Mouse (Mus musculus): ENCODE measurements at regions not wholly inside any gene's neighbourhood (a gene's known extent, or its start where the extent isn't known, plus 50 kb on each side); places are given as distances from the start of the nearest gene placed in this dataset.

GRCm38 (mm10) chr1:194354332-194355120, 263.5 kb upstream of the Plxna2 start:
- H3K9me3 ChIP-seq (replicated peaks) = no peaks in the 10 kb centered on the region
- H3K27ac ChIP-seq = no peak overlapping the region
- H3K27me3 ChIP-seq (ENCODE audit: low read depth, poor library complexity, severe bottlenecking) = no peaks in the 10 kb centered on the region
- WGBS = 36% methylated on average over 1 of the region's 1 CpGs
- H3K4me1 ChIP-seq = no peaks in the 10 kb centered on the region
- no peak overlapping the region for H3K4me3 ChIP-seq
- DNase-seq (ENCODE audit: low spot score) = no peak
- H3K36me3 ChIP-seq = no peaks in the 10 kb centered on the region

GRCm38 (mm10) chr1:194345304-194346033, 272.5 kb upstream of the Plxna2 start:
- WGBS = 63% methylated on average over 3 of the region's 3 CpGs
- H3K27me3 ChIP-seq (ENCODE audit: low read depth, poor library complexity, severe bottlenecking) = no peaks in the 10 kb centered on the region
- H3K36me3 ChIP-seq = no peaks in the 10 kb centered on the region
- H3K4me1 ChIP-seq = peaks cover 5% of the 10 kb centered on the region; the same call in 1 of the 2 replicates
- H3K27ac ChIP-seq = no peak overlapping the region
- no peak overlapping the region for H3K4me3 ChIP-seq
- DNase-seq (ENCODE audit: low spot score) = no peak
- no peaks in the 10 kb centered on the region for H3K9me3 ChIP-seq (replicated peaks)

DNA sequence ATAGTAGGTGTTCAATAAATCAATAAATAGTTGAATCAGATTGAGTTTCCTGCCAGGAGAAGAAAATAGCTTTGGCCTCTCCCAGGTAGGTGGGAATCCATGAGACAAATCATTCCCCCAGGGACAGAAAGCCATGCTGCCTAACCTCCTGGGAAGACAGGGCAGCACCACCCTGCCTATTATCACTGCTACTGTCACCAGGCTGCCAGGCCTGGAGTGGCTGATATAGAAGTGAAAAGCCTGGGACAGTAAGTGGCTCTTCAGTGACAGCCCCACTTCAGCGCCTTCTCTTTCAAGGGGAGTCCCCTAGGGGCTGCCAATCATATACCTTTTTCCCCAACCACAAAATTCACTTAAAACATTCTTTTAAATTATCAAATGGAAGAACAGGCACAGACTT, 275.4 kb upstream of the Plxna2 start:
- H3K9me3 ChIP-seq (replicated peaks) = no peaks in the 10 kb centered on the region
- no peaks in the 10 kb centered on the region for H3K36me3 ChIP-seq
- DNase-seq (ENCODE audit: low spot score) = no peak
- H3K4me1 ChIP-seq = peaks cover 5% of the 10 kb centered on the region; the same call in 1 of the 2 replicates
- no peak overlapping the region for H3K27ac ChIP-seq
- H3K4me3 ChIP-seq = no peak overlapping the region
- H3K27me3 ChIP-seq (ENCODE audit: low read depth, poor library complexity, severe bottlenecking) = no peaks in the 10 kb centered on the region
- 84% methylated on average over 1 of the region's 1 CpGs for WGBS

DNA sequence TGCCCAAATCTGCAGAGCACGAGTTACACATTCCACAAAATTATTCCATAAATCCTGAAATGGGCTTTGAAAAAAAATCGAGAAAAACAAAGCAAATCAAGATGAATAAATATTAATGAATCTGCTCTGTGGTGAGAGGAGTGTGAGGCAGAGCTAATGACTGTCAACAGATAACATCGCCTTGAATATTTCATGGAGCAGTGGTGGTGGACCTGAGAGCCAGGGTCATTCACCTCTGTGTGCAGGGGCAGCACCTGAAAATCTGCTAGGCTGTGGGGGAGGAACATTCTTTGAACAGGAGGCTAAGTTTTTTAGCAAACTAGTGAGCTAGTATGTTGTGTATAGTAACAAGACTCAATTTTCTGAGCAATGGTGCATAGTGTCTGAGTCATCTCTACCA, 276.3 kb upstream of the Plxna2 start:
- Histone ChIP-seq H3K27ac (no peak overlapping the region), H3K36me3 (no peaks in the 10 kb centered on the region), H3K9me3 (replicated peaks) (no peaks in the 10 kb centered on the region), H3K27me3 (ENCODE audit: low read depth, poor library complexity, severe bottlenecking) (no peaks in the 10 kb centered on the region), H3K4me1 (peaks cover 5% of the 10 kb centered on the region; the same call in 1 of the 2 replicates), H3K4me3 (no peak overlapping the region)
- no peak for DNase-seq (ENCODE audit: low spot score)
- WGBS = 66% methylated on average over 3 of the region's 3 CpGs

GRCm38 (mm10) chr1:194334752-194335719, 283.0 kb upstream of the Plxna2 start:
- Histone ChIP-seq H3K27ac (no peak overlapping the region), H3K9me3 (replicated peaks) (no peaks in the 10 kb centered on the region), H3K4me1 (peaks cover 6% of the 10 kb centered on the region; the same call in 1 of the 2 replicates), H3K36me3 (no peaks in the 10 kb centered on the region), H3K27me3 (ENCODE audit: low read depth, poor library complexity, severe bottlenecking) (no peaks in the 10 kb centered on the region), H3K4me3 (no peak overlapping the region)
- no peak for DNase-seq (ENCODE audit: low spot score)
- WGBS = 78% methylated on average over 5 of the region's 5 CpGs

DNA sequence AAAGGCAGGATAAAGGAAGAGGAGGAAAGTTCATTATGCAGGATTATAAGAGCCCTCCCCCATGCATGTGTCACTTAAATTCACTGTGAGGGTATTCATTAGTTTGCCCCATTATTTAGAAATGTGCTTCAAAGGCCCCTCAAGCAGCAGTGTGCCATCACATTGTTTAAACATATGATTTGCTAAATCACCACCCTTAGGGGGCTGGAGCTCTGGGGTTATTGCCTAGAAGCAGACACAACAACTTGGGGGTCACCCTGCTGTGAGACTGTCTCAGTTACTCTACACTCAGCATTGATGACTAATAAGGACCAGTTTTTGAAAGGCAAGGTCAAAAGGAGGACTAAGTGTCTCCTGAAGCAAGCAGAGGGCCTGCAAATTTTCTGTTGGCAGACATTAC, 285.4 kb upstream of the Plxna2 start:
- Histone ChIP-seq H3K27me3 (ENCODE audit: low read depth, poor library complexity, severe bottlenecking) (no peaks in the 10 kb centered on the region), H3K4me1 (peaks cover 6% of the 10 kb centered on the region; the same call in 1 of the 2 replicates), H3K27ac (no peak overlapping the region), H3K9me3 (replicated peaks) (no peaks in the 10 kb centered on the region), H3K36me3 (no peaks in the 10 kb centered on the region), H3K4me3 (no peak overlapping the region)
- no peak for DNase-seq (ENCODE audit: low spot score)

DNA sequence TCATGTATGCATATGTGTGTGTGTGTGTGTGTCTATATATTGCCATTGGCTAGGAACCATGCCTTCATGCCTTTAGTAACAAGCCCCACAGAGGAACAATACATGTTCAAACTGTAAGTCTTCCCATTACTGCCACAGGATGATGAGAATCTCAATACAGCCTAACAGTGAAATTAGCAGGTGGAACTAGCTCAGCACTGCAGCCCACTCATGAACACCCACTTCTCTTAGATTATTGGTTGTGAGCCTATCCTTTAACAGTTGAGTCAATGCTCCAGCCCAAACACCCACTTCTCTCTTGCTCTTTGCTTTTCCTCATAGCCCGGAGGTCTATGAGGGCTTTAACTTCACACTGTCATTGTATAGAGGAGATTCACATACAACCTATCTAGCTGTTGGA, 287.5 kb upstream of the Plxna2 start:
- Histone ChIP-seq H3K4me3 (no peak overlapping the region), H3K9me3 (replicated peaks) (no peaks in the 10 kb centered on the region), H3K4me1 (0 out of 2 replicates have a peak, but pooled peaks cover 3% of the 10 kb centered on the region), H3K27me3 (ENCODE audit: low read depth, poor library complexity, severe bottlenecking) (no peaks in the 10 kb centered on the region), H3K36me3 (no peaks in the 10 kb centered on the region), H3K27ac (no peak overlapping the region)
- DNase-seq (ENCODE audit: low spot score) = no peak
- WGBS = 95% methylated on average over 1 of the region's 1 CpGs

GRCm38 (mm10) chr1:194320320-194321036, 297.5 kb upstream of the Plxna2 start:
- DNase-seq (ENCODE audit: low spot score) = no peak
- WGBS = 83% methylated on average over 3 of the region's 3 CpGs
- no peak overlapping the region for H3K4me3 ChIP-seq
- H3K27me3 ChIP-seq (ENCODE audit: low read depth, poor library complexity, severe bottlenecking) = no peaks in the 10 kb centered on the region
- H3K4me1 ChIP-seq = no peaks in the 10 kb centered on the region
- no peak overlapping the region for H3K27ac ChIP-seq
- no peaks in the 10 kb centered on the region for H3K36me3 ChIP-seq
- no peaks in the 10 kb centered on the region for H3K9me3 ChIP-seq (replicated peaks)

GRCm38 (mm10) chr1:194318351-194318750, 299.7 kb upstream of the Plxna2 start:
- H3K27ac ChIP-seq = no peak overlapping the region
- no peak overlapping the region for H3K4me3 ChIP-seq
- no peaks in the 10 kb centered on the region for H3K9me3 ChIP-seq (replicated peaks)
- H3K27me3 ChIP-seq (ENCODE audit: low read depth, poor library complexity, severe bottlenecking) = no peaks in the 10 kb centered on the region
- H3K36me3 ChIP-seq = no peaks in the 10 kb centered on the region
- DNase-seq (ENCODE audit: low spot score) = no peak
- no peaks in the 10 kb centered on the region for H3K4me1 ChIP-seq

DNA sequence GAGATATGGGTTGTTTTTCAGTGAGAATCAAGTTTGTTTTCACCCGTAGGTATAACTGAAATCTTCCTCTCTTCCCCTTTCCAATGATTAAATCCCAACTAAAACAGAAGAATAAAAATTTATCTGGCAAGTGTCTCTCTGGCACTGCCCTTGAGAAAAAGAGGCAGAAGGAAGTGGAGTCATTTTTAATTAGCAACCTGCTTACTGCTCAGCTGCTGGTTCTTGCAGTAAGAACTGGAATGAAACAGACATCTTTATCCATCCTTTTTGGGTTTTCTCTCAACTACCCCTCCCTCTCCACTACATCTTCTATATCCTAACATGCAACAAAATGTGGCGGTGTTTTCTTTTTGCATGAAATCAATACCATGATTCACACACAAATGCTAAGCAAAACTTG, 302.4 kb upstream of the Plxna2 start:
- DNase-seq (ENCODE audit: low spot score) = no peak
- WGBS = 90% methylated on average over 2 of the region's 2 CpGs
- Histone ChIP-seq H3K9me3 (replicated peaks) (no peaks in the 10 kb centered on the region), H3K27me3 (ENCODE audit: low read depth, poor library complexity, severe bottlenecking) (no peaks in the 10 kb centered on the region), H3K4me1 (peaks cover 7% of the 10 kb centered on the region), H3K36me3 (no peaks in the 10 kb centered on the region), H3K27ac (no peak overlapping the region), H3K4me3 (no peak overlapping the region)

DNA sequence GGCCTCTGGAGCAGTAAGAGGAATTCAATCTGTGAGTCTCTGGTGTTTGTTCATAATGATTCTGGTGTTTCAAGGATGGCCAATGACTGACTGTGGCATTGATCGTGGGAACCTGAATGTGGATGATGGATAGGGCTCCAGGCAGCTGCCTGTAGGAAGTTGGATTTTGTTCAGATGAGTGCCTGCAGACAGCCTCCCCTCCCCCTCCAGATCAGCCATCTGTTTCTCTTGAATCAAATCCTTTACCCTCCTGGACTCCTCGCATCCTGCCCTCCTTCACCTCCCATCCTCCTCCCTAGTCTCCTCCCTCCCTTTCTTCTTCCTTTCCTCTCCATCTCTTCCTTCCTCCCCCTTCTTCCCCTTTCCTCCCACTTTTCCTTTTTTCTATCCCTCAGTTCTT, 307.6 kb upstream of the Plxna2 start:
- peak; percentile 34 for DNase-seq (ENCODE audit: low spot score)
- no peak overlapping the region for H3K27ac ChIP-seq
- H3K4me3 ChIP-seq = no peak overlapping the region
- WGBS = 31% methylated on average over 2 of the region's 2 CpGs
- H3K9me3 ChIP-seq (replicated peaks) = no peaks in the 10 kb centered on the region
- H3K27me3 ChIP-seq (ENCODE audit: low read depth, poor library complexity, severe bottlenecking) = no peaks in the 10 kb centered on the region
- H3K36me3 ChIP-seq = no peaks in the 10 kb centered on the region
- peaks cover 16% of the 10 kb centered on the region for H3K4me1 ChIP-seq

- H3K27me3 ChIP-seq (ENCODE audit: low read depth, poor library complexity, severe bottlenecking) = no peaks in the 10 kb centered on the region
- no peak overlapping the region for H3K27ac ChIP-seq
- peaks cover 16% of the 10 kb centered on the region for H3K4me1 ChIP-seq
- no peak for DNase-seq (ENCODE audit: low spot score)
- H3K4me3 ChIP-seq = no peak overlapping the region
- no peaks in the 10 kb centered on the region for H3K36me3 ChIP-seq
- no peaks in the 10 kb centered on the region for H3K9me3 ChIP-seq (replicated peaks)
- 93% methylated on average over 3 of the region's 3 CpGs for WGBS
These were observed 309.4 kb upstream of the Plxna2 start for GRCm38 (mm10) chr1:194308648-194309047.
